Mouse (Mus musculus) heart, postnatal 10 days (tissue): ENCODE measurements around the gene Tecpr2. TPM values are rescaled to one million over a fixed set of nuclear protein-coding genes. Genes with fewer than 3 reads are reported as not detected.
A peak's percentile ranks its signal among the peaks of the same experiment; 100 is the strongest.

Experiments
- DNase-seq, 2 experiments: peaks; one replicate each; pipeline ENCODE4 v3.0.0; 2021
- intact Hi-C: fragments of 180-260 bp; cut with DNase I; formaldehyde crosslinking; loops from one replicate; pipeline ENCODE4 v1.15.1; 2025
- total RNA-seq, 2 experiments: library from RNA; stranded (reverse); gene quantifications; 2 replicates each; pipeline ENCODE4 v1.2.3; 2021

Tecpr2 gene
- total RNA-seq, 2 experiments from 2014 or later = 5.2 to 6.3 TPM

DNA sequence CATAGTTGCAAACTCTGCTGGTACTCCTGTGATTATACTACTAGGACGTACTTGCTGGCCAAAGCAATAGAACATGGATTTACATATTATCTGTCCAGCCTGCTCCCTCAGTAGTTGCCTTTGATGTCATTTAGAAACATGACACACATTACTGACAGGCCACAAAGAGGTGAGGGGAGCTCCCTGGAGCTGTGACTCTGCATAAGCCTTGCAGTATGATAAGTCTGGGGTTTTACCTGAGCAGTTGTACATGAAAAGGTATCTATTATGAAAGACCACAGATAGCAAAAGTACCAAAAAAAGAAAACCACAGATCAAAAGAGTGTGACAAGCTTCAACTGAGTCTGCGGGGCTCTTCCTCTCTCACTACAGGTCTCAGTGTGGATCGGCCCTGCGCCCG lies 50.3 kb downstream of the Tecpr2 start:
- intact Hi-C loops = loop anchor here (5.0 to 10.0 kb wide), 2 partner anchors 103 to 195 kb away; no protein-coding TSS in a partner anchor
- DNase-seq = no peak

DNA sequence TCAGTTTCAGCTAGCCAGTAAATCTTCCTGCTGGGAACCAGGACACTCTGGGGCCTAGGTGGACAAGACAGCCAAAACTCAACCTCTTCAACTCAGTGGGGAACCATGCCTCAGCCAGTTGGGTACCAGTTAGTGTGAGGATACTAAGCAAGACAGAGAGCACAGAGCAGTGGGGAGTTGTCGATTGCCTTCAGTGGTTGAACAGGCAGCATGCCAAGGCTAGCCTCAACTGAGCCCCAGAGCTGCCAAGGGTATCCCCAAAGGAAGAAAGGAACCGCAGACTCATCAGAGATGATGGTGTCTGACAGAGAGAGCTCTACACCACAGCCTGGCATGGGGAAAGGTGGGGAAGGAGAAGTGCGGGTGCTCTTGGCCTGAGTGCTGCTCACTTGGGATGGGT lies 51.8 kb downstream of the Tecpr2 start:
- no peak for DNase-seq
- intact Hi-C loops = no loop called here

- intact Hi-C loops = no loop called here
Observed at GRCm38 (mm10) chr12:110946216-110946615, 57.2 kb downstream of the Tecpr2 start.

GRCm38 (mm10) chr12:110948082-110948909 lies 59.2 kb downstream of the Tecpr2 start:
- DNase-seq = peak; percentile 28 to 32
- intact Hi-C loops = no loop called here

More at GRCm38 (mm10) chr12:110946216-110946615, 57.2 kb downstream of the Tecpr2 start:
- no peak for DNase-seq

DNA sequence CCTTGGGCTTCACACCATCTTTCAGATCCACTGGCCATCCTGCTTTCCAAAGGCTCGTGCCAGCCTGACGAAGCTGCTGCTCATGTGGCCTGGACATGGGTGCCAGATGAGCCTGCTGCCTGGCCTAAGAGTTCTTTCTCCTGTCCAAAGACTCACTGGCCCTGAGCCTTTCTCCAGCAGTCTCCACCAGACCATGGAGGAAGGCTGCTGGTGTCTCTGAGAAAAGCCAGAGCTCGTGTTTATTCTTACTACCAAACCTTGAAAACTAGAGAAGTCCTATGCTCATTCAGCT lies 59.8 kb downstream of the Tecpr2 start:
- intact Hi-C loops = no loop called here
- peak in 1 of 2 experiments; percentile 30 for DNase-seq

DNA sequence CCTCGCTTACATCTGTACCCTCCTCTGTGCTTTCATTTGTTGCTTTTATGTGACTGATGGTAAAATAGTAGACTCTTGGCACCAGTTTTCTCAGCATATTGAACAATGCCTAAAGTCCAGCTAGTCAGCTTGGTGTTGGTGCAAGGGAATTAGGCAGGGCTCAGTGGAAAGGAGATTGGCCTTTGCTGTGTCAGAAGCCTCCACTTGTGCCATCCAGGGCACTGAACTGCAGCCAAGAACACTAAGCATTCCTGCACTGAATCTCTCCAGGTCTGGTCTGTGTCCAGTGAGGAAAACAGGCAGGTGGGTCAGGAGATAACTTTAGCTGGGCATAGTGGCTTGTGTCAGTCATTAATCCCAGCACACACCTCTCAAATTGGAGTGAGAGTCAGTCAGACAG lies 60.3 kb downstream of the Tecpr2 start:
- intact Hi-C loops = no loop called here
- DNase-seq = peak; percentile 72 to 74

DNA sequence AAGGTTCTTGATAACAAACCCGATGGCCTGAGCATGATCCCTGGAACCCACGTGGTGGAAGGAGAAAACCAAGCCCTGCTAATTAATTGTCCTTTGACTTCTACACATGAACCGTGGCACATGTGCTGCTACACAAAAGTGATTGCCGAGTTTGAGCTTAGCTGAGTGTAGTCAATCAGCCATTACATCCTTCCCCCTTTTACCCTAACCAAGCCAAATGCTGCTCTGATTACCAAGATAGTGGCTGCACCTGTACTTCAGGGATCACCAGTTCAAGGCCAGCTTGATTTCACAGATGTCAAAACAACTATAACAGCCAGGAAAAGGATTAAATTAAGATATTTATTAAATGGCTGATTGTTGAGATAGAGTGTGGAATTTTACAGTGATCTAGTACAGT lies 61.1 kb downstream of the Tecpr2 start:
- DNase-seq = no peak
- intact Hi-C loops = no loop called here

DNA sequence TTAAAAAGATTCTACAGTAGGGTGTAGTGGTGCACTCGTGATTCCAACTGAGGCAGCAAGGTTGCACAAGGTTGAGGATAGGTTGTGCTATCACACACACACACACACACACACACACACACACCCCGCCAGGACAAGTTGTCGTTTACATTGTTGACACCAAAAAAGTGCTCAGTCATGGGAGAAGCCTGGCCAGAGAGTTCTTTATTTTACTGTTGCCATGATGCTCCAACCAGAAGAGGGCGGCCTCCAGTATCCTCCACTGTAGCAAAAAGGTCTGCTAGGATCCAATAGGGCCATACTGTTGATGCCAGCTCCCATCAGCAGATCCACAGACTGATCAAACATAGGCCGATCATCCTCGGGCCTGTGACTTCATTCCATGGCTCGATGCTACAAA lies 62.2 kb downstream of the Tecpr2 start:
- DNase-seq = no peak
- intact Hi-C loops = no loop called here

GRCm38 (mm10) chr12:110952628-110953385 lies 63.7 kb downstream of the Tecpr2 start:
- no peak for DNase-seq
- intact Hi-C loops = no loop called here

DNA sequence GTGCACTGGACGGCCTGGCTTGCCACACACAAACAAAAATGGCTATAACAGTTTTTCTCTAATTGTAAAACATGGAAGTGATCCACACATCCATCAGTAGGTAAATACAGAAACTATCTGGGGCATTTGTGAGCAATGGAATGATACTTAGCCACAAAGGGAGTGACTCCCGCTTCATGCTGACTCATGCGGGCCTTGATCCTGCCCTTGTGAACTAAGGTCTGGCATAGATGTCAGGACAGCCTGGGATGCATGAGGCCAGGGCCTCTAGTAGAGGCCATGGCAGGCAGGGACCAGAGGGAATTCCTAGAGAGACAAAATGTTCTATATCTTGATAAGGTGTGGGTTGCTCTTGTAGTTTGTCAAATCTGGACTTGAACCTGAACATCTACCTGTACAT lies 64.4 kb downstream of the Tecpr2 start:
- intact Hi-C loops = no loop called here
- no peak for DNase-seq

- intact Hi-C loops = no loop called here
- no peak for DNase-seq
Observed at GRCm38 (mm10) chr12:110953900-110954299, 64.8 kb downstream of the Tecpr2 start.

- intact Hi-C loops = no loop called here
- no peak for DNase-seq
Observed at GRCm38 (mm10) chr12:110954351-110954991, 65.4 kb downstream of the Tecpr2 start.

DNA sequence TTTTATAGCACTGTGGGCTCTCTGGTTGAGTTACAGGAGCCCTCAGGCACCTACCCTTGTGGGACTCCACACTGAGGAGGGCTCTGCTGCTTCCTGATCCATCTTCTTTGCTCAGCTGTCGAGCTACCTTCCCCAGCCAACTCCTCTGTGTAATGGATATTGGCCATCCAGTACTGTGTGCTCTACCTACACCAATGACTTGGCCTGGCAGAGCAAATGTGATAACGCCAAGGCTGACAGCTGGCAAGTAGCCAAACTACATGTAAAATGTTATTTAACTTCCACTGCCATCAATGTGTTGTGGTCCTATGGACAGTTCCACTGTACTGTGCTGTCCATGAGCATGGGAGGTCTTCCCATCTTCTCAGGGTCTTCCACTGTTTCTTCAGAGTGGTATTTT lies 72.9 kb downstream of the Tecpr2 start:
- no peak for DNase-seq
- intact Hi-C loops = no loop called here

DNA sequence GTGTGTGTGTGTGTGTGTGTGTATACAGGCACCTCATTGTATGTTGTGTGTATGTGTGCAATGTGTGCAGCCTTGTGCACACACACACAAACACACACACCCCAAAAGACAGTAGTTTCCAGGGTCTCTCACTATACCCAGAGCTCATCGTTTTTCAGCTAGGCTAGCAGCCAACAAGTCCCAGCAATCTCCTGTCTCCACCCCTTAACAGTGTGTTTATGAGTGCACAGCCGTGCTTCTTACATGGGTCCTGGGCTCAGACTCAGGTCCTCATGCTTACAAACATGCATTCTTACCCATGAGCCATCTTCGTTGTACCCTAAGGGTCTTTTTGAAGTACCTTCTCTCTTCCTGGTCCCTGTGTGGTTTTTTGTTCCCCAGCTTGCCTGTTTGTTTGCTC lies 76.4 kb downstream of the Tecpr2 start:
- intact Hi-C loops = no loop called here
- DNase-seq = no peak

DNA sequence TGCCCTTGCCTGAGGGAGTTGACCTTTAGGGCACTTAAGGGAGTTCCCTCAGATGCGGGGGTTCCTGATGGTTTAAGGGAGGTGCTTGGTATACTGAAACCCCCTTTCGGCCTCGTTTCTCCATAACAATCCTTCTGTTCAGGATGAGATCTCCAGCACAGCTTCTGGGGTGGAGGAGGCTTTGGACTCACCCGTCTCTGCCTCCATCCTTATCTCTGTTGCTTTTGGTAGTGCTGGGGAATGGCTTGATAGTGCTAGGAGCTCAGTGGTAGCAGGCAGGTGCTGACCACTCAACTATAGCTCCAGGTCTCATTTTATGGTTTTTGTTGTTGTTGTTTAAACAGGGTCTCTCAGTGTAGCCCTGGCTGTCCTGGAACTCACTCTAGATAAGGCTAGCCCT lies 77.0 kb downstream of the Tecpr2 start:
- intact Hi-C loops = no loop called here
- DNase-seq = no peak

DNA sequence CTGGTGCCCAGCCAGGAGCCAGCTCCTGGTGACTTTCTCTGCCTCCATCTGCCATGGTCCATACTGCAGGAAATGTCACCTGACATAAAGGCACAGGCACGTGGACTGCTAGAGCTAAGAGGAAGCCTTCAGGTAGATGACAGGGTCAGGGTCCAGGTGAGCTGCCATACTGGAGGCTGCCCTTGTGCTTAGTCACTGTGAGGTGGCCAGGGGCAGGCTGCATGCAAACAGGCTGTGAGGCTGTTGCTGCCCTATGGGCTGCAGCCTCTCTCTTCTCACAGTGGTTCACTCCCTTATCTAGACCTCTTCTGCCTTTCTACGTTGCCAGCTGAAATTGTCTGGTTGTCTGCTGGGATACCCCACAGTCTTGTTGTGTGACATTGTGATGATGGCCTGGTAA lies 78.1 kb downstream of the Tecpr2 start:
- no peak for DNase-seq
- intact Hi-C loops = no loop called here

DNA sequence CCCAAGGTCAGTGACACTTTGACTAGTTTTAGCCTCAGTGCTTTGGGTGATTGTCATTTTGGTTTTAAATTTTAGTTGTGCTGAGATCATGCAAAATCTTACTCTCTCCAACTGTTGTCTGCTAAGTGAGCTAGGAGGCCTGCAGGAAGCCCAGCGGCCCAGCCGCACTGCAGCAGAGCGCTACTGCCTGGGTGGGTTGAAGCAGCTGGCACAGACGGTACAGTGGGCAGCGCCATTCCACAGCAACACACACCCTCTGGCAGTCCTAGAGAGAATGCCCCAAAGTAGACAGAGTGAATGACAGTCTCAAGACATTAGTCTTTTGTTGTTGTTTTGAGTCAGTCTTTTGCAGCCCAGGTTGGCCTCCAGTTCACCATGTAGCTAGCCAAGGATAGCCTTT lies 81.3 kb downstream of the Tecpr2 start:
- intact Hi-C loops = no loop called here
- no peak for DNase-seq

DNA sequence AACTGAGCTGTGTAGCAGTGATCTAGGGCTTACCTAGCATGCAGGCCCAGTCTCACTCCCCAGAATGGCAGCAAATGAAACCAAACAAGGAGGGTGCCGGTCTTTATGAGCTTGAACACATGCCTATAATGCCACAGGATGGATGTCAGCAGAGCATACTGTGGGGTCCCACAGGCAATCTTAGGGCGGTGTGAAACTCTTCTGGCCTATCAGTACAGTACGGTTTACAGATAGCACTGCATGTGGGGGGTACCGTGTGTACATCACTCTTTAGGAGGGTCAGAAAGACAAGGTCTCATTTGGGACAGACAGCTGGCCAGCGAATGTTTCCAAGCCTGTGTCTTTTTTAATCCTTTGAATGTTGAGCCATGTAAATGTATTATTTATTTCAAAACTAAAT lies 82.9 kb downstream of the Tecpr2 start:
- DNase-seq = no peak
- intact Hi-C loops = no loop called here

- intact Hi-C loops = no loop called here
- no peak for DNase-seq
Observed at GRCm38 (mm10) chr12:110973829-110974228, 84.8 kb downstream of the Tecpr2 start.

DNA sequence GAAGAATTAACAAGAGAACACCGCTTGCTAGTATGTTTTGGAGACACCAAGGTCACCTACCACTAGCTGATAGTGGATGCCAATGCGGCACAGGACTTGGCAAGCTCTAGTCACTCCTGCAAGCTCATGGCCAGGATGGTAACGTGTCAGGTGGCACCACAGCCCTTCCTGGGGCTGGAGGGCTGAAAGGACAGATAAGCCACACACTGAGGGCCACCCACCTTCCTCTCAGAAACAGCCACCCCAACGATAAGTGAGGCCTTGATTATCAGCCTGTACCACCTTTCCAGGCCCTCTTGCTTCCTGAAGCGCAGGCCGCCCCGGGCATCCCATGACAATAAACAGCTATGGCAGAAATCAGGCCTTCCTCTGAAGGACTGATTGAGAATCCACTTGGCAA lies 85.2 kb downstream of the Tecpr2 start:
- peak; percentile 70 to 76 for DNase-seq
- intact Hi-C loops = no loop called here

GRCm38 (mm10) chr12:110974726-110975125 lies 85.7 kb downstream of the Tecpr2 start:
- no peak for DNase-seq
- intact Hi-C loops = no loop called here

- no peak for DNase-seq
- intact Hi-C loops = no loop called here
Observed at GRCm38 (mm10) chr12:110975385-110975784, 86.3 kb downstream of the Tecpr2 start.
